Mouse (Mus musculus) MEL-GATA-1-ER (cell line): ENCODE data around the gene Gm20388.
"Not testable (repeated sequence)": the region's sequence is repeated elsewhere in the genome, so short reads cannot be mapped to it uniquely, and the experiment has no call there.

Experiments
- DNase-seq: peaks from one replicate; pipeline ENCODE4 v3.0.0-alpha.2; 2012; ENCODE audit warnings: low read depth; ENCODE audit errors: extremely low read depth

Gene Gm20388

GRCm38 (mm10) chr8:123507153-123507552, 3596.5 kb downstream of the Gm20388 start:
- no peak for DNase-seq

DNA sequence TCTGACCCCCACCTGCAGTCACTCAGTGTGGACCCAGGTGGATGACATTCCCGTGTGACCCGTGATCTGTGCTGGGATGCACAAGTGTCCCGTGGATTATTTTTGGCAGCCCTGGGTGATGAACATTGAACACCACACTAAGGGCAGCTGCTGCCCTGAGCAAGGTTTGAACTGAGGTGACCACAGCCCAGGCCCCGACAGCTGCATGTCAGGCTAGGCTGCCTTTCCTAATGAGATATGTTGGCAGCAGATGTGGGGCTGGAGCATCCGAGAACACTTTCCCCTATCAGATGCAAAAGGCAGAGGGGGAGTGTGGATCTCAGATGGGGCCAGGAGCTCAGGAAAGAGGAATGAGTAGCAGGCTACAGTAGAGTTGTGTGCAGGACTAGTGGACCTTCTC, 3600.2 kb downstream of the Gm20388 start:
- DNase-seq, result no peak

- DNase-seq, result no peak
These were observed 3603.5 kb downstream of the Gm20388 start for GRCm38 (mm10) chr8:123514136-123514535.

DNA sequence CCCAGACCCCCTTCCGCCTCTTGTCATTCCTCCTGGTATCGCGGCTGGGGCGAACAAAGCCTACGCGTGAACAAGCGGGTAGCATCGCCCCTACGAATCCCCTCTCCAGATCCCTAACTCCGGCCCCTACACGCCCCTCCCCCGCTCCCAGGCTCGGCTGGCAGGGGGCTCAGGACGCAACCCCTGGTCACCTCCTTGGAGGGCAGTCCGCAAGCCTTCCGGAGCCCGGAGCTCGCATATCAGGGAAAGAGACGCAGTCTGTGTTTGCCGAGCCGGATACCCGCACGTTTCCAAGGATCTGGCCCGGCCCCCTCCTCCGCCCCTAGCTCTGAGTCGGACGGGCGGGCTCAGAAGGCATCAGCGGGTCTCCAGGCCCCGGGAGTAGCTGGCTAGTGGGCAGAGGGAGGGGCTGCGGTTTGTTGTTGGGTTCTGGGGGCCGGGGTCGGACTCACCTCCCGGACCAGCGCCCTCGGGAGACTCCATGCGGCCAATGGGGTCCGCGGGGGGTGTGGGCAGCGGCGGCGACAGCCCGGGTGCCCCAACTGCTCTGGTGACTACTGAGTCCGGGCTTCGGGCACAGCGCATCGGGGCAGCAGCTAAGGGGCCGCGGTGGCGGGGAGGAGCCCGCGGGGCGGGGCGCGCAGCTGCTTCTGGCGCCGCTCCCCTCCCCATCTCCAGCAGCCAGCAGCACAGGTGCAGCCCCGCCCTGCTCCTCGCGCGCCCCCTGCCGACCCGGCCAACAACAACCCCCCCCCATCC, 3604.3 kb downstream of the Gm20388 start, which contains the start of gene Dbndd1:
Gene Dbndd1 (minus strand): TSS at position 683 of the 759 bp plus-strand sequence.
- no peak for DNase-seq

- no peak for DNase-seq
These were observed 3604.9 kb downstream of the Gm20388 start for GRCm38 (mm10) chr8:123515540-123515897.

GRCm38 (mm10) chr8:123516596-123516995, 3606.0 kb downstream of the Gm20388 start:
- no peak for DNase-seq

- no peak for DNase-seq
These were observed 3607.5 kb downstream of the Gm20388 start for GRCm38 (mm10) chr8:123518172-123518571.

- peak; percentile 74 for DNase-seq
These were observed 3608.0 kb downstream of the Gm20388 start, which contains the start of gene Gas8 for GRCm38 (mm10) chr8:123518667-123519066. TSS of gene Gas8 (plus strand) at chr8:123518834.

- DNase-seq, result not testable (repeated sequence)
These were observed 3609.4 kb downstream of the Gm20388 start for GRCm38 (mm10) chr8:123520048-123520447.

DNA sequence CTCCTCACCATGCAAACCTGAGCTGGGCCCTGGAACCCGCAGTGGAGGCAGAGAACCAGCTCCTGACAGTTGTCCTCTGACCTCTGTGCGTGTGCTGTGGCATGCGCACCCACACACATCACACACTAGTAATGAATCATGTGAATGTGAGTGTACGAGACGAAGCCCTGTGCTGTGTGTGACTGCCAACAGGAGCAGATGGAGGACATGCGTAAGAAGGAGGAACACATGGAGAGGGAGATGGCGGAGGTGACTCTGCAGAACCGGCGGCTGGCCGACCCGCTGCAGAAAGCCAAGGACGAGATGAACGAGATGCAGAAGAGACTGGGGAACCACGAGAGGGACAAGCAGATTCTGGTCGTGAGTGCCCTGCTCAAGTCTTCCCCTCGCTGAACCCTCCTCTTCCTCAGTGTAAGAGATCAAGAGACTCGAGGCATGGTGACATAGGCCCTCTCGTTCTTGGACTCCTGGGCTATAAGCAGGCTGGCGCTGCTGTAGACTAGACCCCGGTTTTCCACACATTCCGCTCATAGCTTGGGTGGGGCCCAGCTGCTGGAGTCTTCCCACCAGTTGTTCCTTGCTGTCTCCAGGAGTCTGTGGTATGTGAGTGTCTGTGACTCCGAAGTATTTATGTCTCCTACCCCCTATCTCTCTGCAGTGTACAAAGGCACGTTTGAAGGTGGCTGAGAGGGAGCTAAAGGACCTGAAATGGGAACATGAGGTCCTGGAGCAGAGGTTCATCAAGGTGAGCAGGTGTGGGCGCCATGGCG, 3617.3 kb downstream of the Gm20388 start:
- no peak for DNase-seq

GRCm38 (mm10) chr8:123536242-123536989, 3625.8 kb downstream of the Gm20388 start:
- DNase-seq, result no peak

DNA sequence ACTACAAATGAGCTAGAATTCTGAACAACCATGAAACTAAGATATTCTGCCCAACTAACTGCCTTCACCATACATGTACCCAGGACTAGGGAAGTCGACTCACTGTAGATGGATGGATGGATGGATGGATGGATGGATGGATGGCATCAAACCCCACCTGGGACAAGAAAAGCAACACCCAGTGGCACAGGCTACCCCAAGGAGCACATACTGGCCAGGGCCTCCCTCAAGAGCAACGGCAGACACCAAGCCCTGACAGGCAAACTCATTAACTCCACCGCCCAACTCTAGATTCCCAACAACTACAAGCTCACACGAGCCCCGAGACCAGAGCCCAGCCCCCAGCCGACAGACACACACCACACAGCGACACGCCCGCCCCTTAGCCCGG, 3626.3 kb downstream of the Gm20388 start:
- DNase-seq, result no peak

DNA sequence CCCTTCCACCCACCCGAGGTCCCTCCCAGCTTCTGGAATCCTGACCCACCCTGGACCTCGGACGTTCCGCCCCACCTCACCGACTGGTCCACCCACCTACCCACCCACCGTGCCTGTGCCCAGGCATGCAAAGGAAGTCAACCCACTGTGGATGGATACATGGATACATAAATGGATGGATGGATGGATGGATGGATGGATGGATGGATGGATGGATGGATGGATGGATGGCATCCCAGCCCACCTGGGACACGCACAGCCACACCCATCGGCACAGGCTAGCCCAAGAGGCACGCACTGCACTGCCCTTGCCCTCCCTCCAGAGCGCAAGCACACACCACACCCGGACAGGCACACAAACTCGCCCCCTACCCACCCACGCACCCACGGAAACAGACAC, 3627.0 kb downstream of the Gm20388 start:
- DNase-seq, result not testable (repeated sequence)

DNA sequence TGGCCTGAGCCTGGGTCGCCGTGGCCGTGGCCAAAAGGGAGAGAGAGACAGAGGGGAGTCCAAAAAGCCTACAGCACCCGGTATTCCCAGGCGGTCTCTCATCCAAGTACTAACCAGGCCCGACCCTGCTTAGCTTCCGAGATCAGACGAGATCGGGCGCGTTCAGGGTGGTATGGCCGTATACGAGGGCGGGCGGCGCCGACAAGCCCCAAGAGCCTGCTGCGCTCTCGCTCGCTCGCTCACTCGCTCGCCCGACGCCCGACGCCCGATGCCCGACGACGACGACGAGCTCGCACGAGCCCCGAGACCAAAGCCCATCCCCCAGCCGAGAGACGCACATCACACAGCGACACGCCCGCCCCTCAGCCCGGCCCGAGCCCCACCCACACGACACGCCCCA, 3653.6 kb downstream of the Gm20388 start:
- DNase-seq, result not testable (repeated sequence)

DNA sequence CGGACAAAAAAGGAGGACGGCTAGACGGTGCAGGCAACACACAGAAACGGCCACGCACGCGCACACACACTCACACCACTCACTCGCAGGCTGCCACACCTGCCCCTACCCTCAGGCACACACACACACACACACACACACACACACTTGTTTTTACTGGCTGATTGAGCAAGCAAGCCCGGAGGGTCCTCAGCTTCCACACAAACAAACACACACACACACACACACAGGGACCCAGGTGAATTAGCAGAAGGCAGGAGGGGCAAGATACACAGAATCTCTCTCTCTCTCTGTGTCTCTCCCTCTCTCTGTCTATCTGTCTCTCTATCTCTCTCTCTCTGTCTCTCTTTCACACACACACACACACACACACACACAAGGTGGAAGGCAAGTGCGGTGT, 3664.7 kb downstream of the Gm20388 start:
- not testable (repeated sequence) for DNase-seq

DNA sequence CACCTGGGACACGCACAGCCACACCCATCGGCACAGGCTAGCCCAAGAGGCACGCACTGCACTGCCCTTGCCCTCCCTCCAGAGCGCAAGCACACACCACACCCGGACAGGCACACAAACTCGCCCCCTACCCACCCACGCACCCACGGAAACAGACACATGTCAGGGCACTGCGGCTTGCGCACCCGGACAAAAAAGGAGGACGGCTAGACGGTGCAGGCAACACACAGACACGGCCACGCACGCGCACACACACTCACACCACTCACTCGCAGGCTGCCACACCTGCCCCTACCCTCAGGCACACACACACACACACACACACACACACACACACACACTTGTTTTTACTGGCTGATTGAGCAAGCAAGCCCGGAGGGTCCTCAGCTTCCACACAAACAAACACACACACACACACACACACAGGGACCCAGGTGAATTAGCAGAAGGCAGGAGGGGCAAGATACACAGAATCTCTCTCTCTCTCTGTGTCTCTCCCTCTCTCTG, 3690.1 kb downstream of the Gm20388 start:
- DNase-seq, result not testable (repeated sequence)

DNA sequence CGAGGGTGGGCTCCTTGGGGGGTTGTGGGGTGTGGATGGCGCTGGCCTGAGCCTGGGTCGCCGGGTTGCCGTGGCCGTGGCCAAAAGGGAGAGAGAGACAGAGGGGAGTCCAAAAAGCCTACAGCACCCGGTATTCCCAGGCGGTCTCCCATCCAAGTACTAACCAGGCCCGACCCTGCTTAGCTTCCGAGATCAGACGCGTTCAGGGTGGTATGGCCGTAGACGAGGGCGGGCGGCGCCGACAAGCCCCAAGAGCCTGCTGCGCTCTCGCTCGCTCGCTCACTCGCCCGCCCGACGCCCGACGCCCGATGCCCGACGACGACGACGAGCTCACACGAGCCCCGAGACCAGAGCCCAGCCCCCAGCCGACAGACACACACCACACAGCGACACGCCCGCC, 3690.8 kb downstream of the Gm20388 start:
- not testable (repeated sequence) for DNase-seq

- DNase-seq, result not testable (repeated sequence)
These were observed 3702.0 kb downstream of the Gm20388 start for GRCm38 (mm10) chr8:123612652-123613051.

- not testable (repeated sequence) for DNase-seq
These were observed 3712.9 kb downstream of the Gm20388 start for GRCm38 (mm10) chr8:123623523-123623922.

DNA sequence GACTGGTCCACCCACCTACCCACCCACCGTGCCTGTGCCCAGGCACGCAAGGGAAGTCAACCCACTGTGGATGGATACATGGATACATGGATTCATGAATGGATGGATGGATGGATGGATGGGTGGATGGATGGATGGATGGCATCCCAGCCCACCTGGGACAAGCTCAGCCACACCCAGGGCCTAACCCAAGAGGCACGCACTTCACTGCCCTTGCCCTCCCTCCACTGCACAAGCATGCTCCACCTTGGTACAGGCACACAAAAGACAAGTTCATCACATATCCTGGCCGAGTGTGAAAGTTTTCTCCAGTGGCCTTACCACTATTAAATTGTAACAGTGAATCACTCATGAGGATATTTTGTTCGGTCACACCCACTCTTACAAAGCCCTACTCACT, 3713.6 kb downstream of the Gm20388 start:
- no peak for DNase-seq

DNA sequence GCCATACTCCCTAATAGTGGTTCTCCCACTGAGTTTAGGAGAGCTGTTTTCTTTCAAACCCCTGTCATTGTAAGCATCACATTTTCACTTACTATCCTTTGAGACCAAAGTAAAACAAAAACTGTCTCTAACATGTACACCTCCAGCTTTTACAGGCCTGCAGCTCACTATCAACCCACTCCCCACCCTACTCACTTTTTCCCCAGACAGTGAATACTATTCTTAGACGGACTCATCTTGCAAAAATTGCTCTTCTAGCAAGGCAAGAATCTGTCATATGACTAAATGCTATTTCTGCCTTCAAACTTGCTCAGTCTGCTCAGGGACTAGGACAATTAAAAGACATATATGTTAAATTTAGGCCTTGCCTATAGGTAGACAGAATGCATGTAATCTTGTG, 3714.1 kb downstream of the Gm20388 start:
- DNase-seq, result no peak

DNA sequence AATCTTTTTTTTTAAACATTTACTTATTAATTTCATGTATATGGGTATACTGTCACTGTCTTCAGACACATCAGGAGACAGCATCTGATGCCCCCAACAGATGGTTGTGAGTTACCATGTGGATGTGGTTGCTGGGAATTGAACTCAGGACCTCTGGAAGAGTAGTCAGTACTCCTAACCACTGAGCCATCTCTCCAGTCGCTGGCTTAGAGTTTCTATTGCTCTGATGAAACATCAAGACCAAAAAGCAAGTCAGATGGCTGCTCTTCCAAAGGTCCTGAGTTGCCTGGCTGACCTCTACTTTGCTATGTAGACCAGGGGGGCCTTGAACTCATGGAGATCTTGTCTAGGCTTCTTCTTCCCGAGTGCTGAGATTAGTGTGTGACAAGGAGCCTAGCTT, 3715.1 kb downstream of the Gm20388 start:
- no peak for DNase-seq
